Comparison of ENCODE assay signal across 26 mouse cellular contexts in genomic region chr6:128768047-128768446, GRCm38 (mm10). TPM values are rescaled to one million over a fixed set of nuclear protein-coding genes. Genes with fewer than 3 reads are reported as not detected.
"Had no signal": no experiment of that assay in that cellular context is flagged by ENCODE, and none has a peak within 500 bp of the region (broad histone marks: within the 10 kb centered on the region; RNA-seq: fewer than 3 reads in every experiment).

No protein-coding gene starts in this region.

- H3K27me3 ChIP-seq: liver, embryonic 13.5 days; neural tube, embryonic 12.5 days; neural tube, embryonic 15.5 days; stomach, embryonic 15.5 days had no signal

- DNase-seq: kidney, adult 2 months; kidney, postnatal 25 days; layer of hippocampus, postnatal 36 days; liver, embryonic 13.5 days; lung, embryonic 14.5 days; midbrain, embryonic 14.5 days; right cerebral cortex, adult 18-20 months; right cerebral cortex, postnatal 14 days; right cerebral cortex, postnatal 4 days; spleen, adult 18-20 months; thymus, postnatal 25 days had no signal

- H3K36me3 ChIP-seq: liver, embryonic 13.5 days; neural tube, embryonic 12.5 days; neural tube, embryonic 15.5 days; stomach, embryonic 15.5 days had no signal

- H3K4me2 ChIP-seq: liver, embryonic 13.5 days; lung, embryonic 14.5 days; neural tube, embryonic 12.5 days; neural tube, embryonic 15.5 days; stomach, embryonic 15.5 days had no signal

- H3K4me3 ChIP-seq: left cerebral cortex, adult 2 months; liver, embryonic 13.5 days; neural tube, embryonic 12.5 days; neural tube, embryonic 15.5 days; stomach, embryonic 15.5 days had no signal

RNA-seq across cellular contexts. Expression of gene Klrb1c, which starts 21.0 kb away (rescaled TPM):
- polyA plus RNA-seq: kidney, embryonic 14.5 days; limb, embryonic 11.5 days; midbrain, embryonic 14.5 days; neural tube, embryonic 12.5 days had no signal

RNA-seq across cellular contexts. Expression of gene Klrb1, which starts 45.2 kb away (rescaled TPM):
- polyA plus RNA-seq: kidney, adult 2 months; kidney, embryonic 14.5 days; kidney, postnatal 0 days; limb, embryonic 11.5 days; limb, embryonic 14.5 days; liver, adult 2 months; liver, embryonic 13.5 days; liver, embryonic 16.5 days; lung, embryonic 14.5 days; lung, postnatal 0 days; macrophage; neural tube, embryonic 12.5 days; stomach, embryonic 15.5 days; thymus, postnatal 0 days had no signal

RNA-seq across cellular contexts. Expression of gene Gm44511, which starts 58.1 kb away (rescaled TPM):
- polyA plus RNA-seq: intestine, postnatal 0 days; kidney, embryonic 14.5 days; kidney, postnatal 0 days; limb, embryonic 11.5 days; limb, embryonic 14.5 days; liver, adult 2 months; liver, embryonic 16.5 days; lung, embryonic 14.5 days; macrophage; midbrain, embryonic 14.5 days; midbrain, postnatal 0 days; neural tube, embryonic 12.5 days; neural tube, embryonic 15.5 days; stomach, embryonic 15.5 days had no signal

RNA-seq across cellular contexts. Expression of gene Klrb1b, which starts 58.1 kb away (rescaled TPM):
- polyA plus RNA-seq: kidney, embryonic 14.5 days; kidney, postnatal 0 days; limb, embryonic 11.5 days; liver, adult 2 months; liver, embryonic 13.5 days; lung, embryonic 14.5 days; midbrain, postnatal 0 days; neural tube, embryonic 12.5 days; neural tube, embryonic 15.5 days had no signal
